Mouse (Mus musculus) cortical plate, adult 2 months (tissue): ENCODE data around the gene Plscr1. TPM values are rescaled to one million over a fixed set of nuclear protein-coding genes. Genes with fewer than 3 reads are reported as not detected.
A peak's percentile ranks its signal among the peaks of the same experiment; 100 is the strongest.

Source experiments
- H3K27ac ChIP-seq: fragments of 200-500 bp; 2 replicates; pipeline ENCODE4 v1.5.1; 2012; ENCODE audit warnings: low read length, control low read depth, inconsistent platforms; ENCODE audit not compliant: insufficient read depth
- H3K4me1 ChIP-seq: fragments of 200-500 bp; 2 replicates; pipeline ENCODE4 v1.6.1; 2011; ENCODE audit warnings: low read length; ENCODE audit not compliant: control insufficient read depth, insufficient read depth
- H3K4me3 ChIP-seq: fragments of 200-500 bp; 2 replicates; pipeline ENCODE4 v1.5.1; 2011; ENCODE audit warnings: mild to moderate bottlenecking, low read length, control low read depth; ENCODE audit not compliant: insufficient read depth
- CTCF ChIP-seq: fragments of 200-500 bp; IDR thresholded peaks from 2 replicates; pipeline ENCODE4 v1.5.1; 2011; ENCODE audit warnings: mild to moderate bottlenecking, control low read depth, low read length; ENCODE audit not compliant: insufficient read depth; ENCODE audit errors: extremely low read depth
- POLR2A ChIP-seq: fragments of 200-500 bp; IDR thresholded peaks from 2 replicates; pipeline ENCODE4 v1.6.1; 2011; ENCODE audit warnings: mild to moderate bottlenecking, low read length, control low read depth; ENCODE audit not compliant: insufficient read depth; ENCODE audit errors: extremely low read depth
- polyA plus RNA-seq: library from polyadenylated mRNA; depleted of rRNA; stranded (reverse); fragments of >200 nt; gene quantifications from 2 replicates; pipeline ENCODE4 v1.2.3, GENCODE M21; 2012

Plscr1 gene
- polyA plus RNA-seq, 1 experiment: 2.6 TPM

- Histone ChIP-seq H3K4me1 (no peaks in the 10 kb centered on the region), H3K4me3 (peak within 1 kb of the TSS; percentile 31), H3K27ac (0 out of 2 replicates have a peak within 1 kb of the TSS, but pooled peaks have one; percentile 59)
- TF ChIP-seq POLR2A: no peak
These were observed 26.1 kb downstream of the Plscr1 start, which contains the start of gene Plscr2 for GRCm38 (mm10) chr9:92275486-92276207. Gene Plscr2, plus strand, starts transcription at chr9:92275602.

- no peak overlapping the region for H3K27ac ChIP-seq
- no peak for TF ChIP-seq CTCF
- no peak for TF ChIP-seq POLR2A
- H3K4me3 ChIP-seq: peak overlapping the region; percentile 31; the same call in 1 of the 2 replicates
- H3K4me1 ChIP-seq: no peaks in the 10 kb centered on the region
These were observed 26.8 kb downstream of the Plscr1 start for GRCm38 (mm10) chr9:92276360-92276759.

GRCm38 (mm10) chr9:92280048-92280447, 30.5 kb downstream of the Plscr1 start:
- TF ChIP-seq CTCF (no peak), POLR2A (no peak)

GRCm38 (mm10) chr9:92282563-92283171, 33.1 kb downstream of the Plscr1 start:
- no peak overlapping the region for H3K27ac ChIP-seq
- no peak for TF ChIP-seq CTCF
- TF ChIP-seq POLR2A: no peak
- H3K4me1 ChIP-seq: no peaks in the 10 kb centered on the region
- H3K4me3 ChIP-seq: no peak overlapping the region

More at GRCm38 (mm10) chr9:92280048-92280447, 30.5 kb downstream of the Plscr1 start:
- Histone ChIP-seq H3K4me3 (no peak overlapping the region), H3K27ac (no peak overlapping the region), H3K4me1 (no peaks in the 10 kb centered on the region)

- TF ChIP-seq CTCF (no peak), POLR2A (no peak)
- H3K4me3 ChIP-seq: no peak overlapping the region
- H3K27ac ChIP-seq: no peak overlapping the region
- no peaks in the 10 kb centered on the region for H3K4me1 ChIP-seq
These were observed 40.1 kb downstream of the Plscr1 start for GRCm38 (mm10) chr9:92289675-92290074.

- TF ChIP-seq POLR2A (no peak), CTCF (no peak)
- Histone ChIP-seq H3K27ac (no peak overlapping the region), H3K4me1 (no peaks in the 10 kb centered on the region), H3K4me3 (no peak overlapping the region)
These were observed 42.6 kb downstream of the Plscr1 start for GRCm38 (mm10) chr9:92292169-92292568.

GRCm38 (mm10) chr9:92292922-92293321, 43.4 kb downstream of the Plscr1 start:
- no peak overlapping the region for H3K27ac ChIP-seq
- H3K4me3 ChIP-seq: no peak overlapping the region
- H3K4me1 ChIP-seq: no peaks in the 10 kb centered on the region
- no peak for TF ChIP-seq POLR2A
- no peak for TF ChIP-seq CTCF

GRCm38 (mm10) chr9:92293560-92294548, 44.3 kb downstream of the Plscr1 start:
- Histone ChIP-seq H3K4me1 (no peaks in the 10 kb centered on the region), H3K4me3 (no peak overlapping the region), H3K27ac (no peak overlapping the region)
- TF ChIP-seq POLR2A: no peak
- no peak for TF ChIP-seq CTCF

- no peak for TF ChIP-seq CTCF
- no peak overlapping the region for H3K27ac ChIP-seq
- H3K4me3 ChIP-seq: no peak overlapping the region
- no peaks in the 10 kb centered on the region for H3K4me1 ChIP-seq
These were observed 48.7 kb downstream of the Plscr1 start for GRCm38 (mm10) chr9:92298288-92298687.
